Mouse (Mus musculus) B cell, adult 2 months (primary cell): ENCODE results near the gene Slc17a7.

Experiments used
- DNase-seq, 2 experiments: peaks; one replicate each; pipeline ENCODE4 v3.0.0; 2022

The Slc17a7 gene

DNA sequence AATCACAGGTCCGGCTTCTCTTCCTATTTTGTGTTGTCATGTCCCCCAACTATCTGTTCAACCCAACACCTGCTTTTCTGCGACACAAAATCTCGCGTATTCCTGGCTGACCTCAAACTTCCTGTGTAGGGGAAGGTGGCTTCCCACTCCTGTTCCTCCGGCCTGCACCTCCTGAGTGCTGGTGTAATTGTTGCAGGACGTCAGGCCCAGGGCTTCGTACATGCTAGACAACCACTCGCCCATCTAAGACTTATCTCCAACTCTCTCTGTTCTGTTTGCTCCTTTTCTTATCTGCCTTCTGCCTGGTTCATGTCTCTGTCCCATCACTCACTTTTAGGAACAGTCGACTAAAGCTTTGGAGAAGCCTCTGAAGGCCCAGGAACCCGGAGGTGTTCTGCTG is 47.3 kb downstream of the Slc17a7 start:
- no peak for DNase-seq

DNA sequence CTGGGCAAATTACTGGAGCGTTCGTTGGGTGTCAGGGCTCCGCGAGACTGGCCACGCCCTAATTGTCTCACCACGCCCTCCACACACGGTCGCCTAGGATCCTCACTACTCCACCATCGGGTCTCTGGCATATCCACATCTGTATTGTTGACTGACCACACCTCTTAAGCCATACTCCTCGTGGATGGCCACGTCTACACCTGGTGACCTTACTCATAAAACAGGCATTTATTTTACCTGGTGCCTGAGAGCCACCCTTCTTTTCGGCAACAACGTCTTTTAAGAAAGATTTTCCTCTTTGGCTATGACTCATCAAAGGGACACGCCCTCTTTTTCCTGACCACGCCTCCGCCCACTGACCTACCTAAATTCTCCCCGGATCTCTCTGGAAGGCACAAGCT is 48.1 kb downstream of the Slc17a7 start, which contains the start of gene Dkkl1:
Gene Dkkl1, minus strand, starts transcription at position 297 of the 401 bp plus-strand sequence.
- DNase-seq: peak; percentile 58 to 60

DNA sequence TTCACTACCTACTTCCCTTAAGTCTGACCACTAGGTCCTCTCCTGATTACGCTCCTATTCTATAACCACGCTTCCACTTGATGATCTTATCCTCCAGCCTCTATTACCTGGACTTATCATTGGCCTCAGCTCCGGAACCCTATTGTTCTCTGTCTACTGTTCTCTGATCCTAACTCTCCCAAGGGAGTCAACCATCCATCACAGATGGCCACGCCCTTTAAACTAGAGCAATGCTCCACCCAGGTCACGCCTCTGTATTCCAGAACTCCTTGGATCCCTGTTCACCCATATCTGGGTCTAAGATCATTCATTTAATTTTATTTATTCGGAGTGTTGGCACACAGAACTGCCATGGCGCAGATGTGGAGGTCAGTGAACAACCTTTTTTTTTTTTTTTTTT is 48.6 kb downstream of the Slc17a7 start:
- no peak for DNase-seq

DNA sequence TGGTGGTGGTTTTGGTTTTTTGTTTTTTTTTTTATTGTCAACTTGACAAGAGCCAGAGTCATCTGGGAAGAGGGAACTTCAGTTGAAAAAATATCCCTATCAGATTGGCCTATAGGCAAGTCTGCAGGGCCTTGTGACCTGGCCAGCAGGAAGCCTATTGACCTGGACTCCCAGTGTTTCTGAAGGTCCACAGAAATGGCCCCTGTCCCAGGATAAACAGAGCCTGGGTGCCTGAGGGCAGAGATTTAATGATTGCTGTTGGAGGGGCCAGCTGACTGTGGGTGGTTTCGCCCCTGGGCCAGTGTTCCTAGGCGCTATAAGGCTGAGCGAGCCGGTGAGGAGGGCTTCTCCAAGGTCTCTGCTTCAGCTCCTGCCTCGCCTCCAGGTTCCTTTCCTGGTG is 50.0 kb downstream of the Slc17a7 start:
- DNase-seq: no peak

DNA sequence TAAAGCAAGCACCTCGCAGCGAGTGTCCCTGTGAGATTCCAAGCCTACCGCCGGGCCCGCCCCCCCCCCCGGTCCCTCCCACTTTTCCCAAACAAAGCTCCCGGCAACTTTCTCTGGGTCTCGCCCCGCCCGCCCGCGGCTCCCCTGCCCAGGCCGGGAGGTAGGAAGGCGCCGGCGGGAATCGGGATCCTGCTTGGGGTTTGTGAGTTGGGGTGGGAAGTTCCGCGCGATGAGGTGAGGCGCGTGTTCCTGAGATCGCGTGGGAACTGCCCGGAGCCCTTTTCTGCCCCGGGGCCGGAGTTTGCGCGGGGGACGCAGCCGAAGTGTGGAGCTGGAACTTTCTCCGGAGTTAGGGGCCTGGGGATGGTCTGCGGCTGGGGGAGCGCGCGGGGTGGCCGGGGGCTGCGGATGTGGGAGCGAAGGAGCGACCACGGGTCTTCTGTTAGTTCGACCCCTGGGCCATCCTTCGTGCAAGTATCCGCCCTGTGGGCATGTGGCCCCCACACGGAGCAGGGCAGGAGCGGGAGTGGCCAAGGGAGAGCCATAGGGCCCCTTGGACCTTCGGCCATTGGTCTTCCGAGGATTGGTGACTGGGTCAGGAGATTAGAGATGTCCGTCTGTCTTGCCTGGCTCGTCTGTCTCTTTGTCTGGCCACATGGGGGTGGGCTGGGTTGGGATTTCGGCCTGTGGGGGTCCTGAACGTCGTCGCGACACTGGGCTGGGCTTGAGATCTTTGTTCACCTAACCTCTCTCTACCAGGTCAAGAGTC is 52.1 kb downstream of the Slc17a7 start, which contains the start of gene Tead2:
Gene Tead2, plus strand, starts transcription at position 81 of the 769 bp plus-strand sequence.
- no peak for DNase-seq

DNA sequence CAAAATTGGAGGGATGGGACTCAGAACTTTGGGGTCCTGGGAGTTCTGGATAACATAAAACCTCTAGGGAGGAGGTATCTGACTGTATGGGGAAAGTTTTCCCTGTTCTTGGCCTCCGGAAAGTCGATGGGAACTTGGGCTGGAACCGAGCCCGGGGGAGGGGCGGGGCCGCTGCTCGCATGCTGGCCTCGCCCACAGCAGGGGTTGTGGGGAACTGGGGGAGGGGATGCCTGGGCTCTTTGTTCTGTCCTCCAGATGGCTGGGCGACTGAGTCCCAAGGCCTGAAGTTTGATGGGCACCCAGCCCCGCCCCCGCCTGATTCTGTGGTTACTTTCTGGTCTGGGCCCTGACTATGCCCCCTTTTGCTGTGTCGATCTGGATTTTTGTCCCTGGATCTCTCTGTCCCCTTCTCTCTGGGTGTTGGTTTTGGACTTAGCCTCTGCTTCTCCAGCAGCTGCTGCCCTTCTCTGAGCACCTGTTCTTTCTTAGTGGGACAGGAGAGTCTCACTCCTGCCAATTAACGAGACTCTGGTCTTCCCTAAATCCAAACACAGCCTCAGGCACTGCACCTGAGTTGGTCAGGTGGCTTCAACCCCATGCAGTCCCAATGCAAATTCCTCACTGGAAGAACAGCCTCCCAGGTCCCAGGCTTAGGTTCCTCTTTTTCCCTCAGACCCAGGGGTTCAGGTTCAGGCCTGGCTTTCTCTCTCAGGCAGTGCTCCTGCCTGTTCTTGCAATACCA is 52.9 kb downstream of the Slc17a7 start:
- no peak for DNase-seq

DNA sequence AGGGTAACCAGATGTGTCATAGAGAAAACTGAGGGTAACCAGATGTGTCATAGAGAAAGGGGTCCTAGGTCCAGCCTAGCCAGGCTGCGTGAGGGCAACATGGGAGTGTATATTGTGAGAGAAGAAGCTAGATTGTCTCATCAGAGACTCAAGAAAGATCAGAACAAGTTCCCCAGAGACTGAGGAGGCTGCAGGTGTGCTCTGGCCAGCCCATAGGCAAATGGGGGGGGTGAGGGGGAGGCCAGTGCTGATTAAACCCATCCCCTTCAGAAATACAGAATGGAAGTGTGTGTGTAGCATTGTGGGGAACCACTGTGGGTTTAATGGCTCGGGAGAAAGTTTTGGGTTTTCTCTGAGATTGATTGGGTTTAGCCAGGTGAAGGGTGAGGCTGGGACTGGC is 57.9 kb downstream of the Slc17a7 start:
- no peak for DNase-seq

DNA sequence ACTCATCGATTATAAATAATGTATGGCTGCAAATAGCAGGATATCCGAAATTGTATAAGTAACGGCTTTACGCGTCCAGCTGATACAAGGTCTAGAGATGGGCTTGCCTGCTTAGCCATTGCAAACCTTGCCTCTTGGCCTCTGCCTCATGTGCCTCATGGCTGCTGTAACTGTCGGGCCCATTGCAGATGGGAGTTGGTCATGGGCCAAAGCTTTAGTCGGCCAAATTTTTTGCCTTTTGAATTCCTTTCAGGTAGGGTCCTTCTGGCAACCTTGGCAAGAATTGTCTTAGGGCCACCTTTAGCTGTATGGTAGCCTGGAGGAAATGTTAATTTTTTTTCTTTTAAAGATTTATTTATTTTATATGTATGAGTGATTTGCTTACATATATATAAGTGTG is 61.1 kb downstream of the Slc17a7 start:
- DNase-seq: no peak
